Comparison of ENCODE assay signal across 8 mouse cellular contexts in the genomic region with DNA sequence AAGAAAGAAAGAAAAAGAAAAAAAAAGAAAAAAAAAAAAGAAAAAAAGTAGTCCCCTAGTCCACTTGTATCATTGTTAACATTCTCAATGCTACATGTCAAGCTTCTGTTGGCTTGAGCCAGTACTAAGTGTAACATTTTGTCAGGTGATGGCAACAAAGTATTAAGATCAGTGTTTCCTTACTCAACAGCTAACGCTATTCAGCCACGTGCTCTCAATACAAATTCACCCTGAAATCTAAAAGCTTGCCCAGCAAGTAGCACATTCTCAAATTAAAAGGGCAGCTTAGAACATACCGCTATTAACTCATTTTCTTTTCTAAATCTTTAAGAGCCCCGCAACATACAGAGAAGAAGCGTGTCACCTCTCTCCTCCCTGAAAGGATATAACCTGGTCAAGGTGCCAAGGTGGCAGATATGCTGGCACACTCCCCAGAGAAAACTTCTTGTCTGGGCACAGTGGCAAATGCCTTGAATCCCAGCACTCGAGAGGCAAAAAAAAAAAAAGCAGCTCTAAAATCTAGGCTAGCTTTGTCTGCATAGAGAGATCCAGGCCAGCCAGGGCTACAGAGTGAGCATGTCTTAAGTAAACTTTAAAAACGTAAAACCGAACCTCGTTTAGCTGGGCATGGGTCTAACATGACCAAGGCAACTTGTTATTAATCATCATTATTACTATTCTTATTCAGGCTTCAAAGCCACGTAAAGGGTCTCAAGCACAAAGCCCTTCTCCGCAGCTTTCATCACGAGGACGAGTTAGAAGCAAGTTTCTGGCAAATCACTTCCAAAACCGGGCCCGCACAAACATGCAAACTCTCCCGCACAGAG. TPM values are rescaled to one million over a fixed set of nuclear protein-coding genes. Genes with fewer than 3 reads are reported as not detected.
DNase-seq lines count a peak whose midpoint lies in the region; ATAC-seq lines count a peak whose summit lies in the region.

No protein-coding gene starts in this region.

- H3K4me1 ChIP-seq in megakaryocyte, embryonic 14.5 days: peaks cover 50% of the 10 kb centered on the region
- peaks cover 10% of the 10 kb centered on the region for H3K4me1 ChIP-seq in forebrain, embryonic 16.5 days (replicated peaks; ENCODE audit: control insufficient read depth, insufficient read depth, low read length)
- H3K4me1 ChIP-seq in hindbrain, embryonic 16.5 days (ENCODE audit: control insufficient read depth, insufficient read depth, low read depth, low read length): peaks cover 7% of the 10 kb centered on the region
- H3K4me1 ChIP-seq in liver, embryonic 15.5 days (replicated peaks): peaks cover 39% of the 10 kb centered on the region
- peaks cover 16% of the 10 kb centered on the region for H3K4me1 ChIP-seq in neural tube, embryonic 15.5 days

- peak overlapping the region; percentile 98 for H3K4me3 ChIP-seq in megakaryocyte, embryonic 14.5 days (replicated peaks)
- H3K4me3 ChIP-seq in forebrain, embryonic 16.5 days (replicated peaks; ENCODE audit: low read length): peak overlapping the region; percentile 99
- H3K4me3 ChIP-seq in hindbrain, embryonic 16.5 days (ENCODE audit: low read length): peak overlapping the region; percentile 89
- H3K4me3 ChIP-seq in liver, embryonic 15.5 days (replicated peaks): peak overlapping the region; percentile 84
- peak overlapping the region; percentile 88 for H3K4me3 ChIP-seq in neural tube, embryonic 15.5 days (replicated peaks)

- DNase-seq in cerebellum, adult 8-10 months: peak; percentile 47

- peak overlapping the region; percentile 89 for H3K9ac ChIP-seq in forebrain, embryonic 16.5 days (replicated peaks; ENCODE audit: low read depth, low read length)
- peak overlapping the region; percentile 89 for H3K9ac ChIP-seq in hindbrain, embryonic 16.5 days (ENCODE audit: low read depth, low read length)
- peak overlapping the region; percentile 92 for H3K9ac ChIP-seq in liver, embryonic 15.5 days
- peak overlapping the region; percentile 78 for H3K9ac ChIP-seq in neural tube, embryonic 15.5 days (replicated peaks)

- peaks cover 32% of the 10 kb centered on the region for H3K36me3 ChIP-seq in megakaryocyte, embryonic 14.5 days (replicated peaks; ENCODE audit: low read length)
- H3K36me3 ChIP-seq in forebrain, embryonic 16.5 days (ENCODE audit: control insufficient read depth, insufficient read depth): no peaks in the 10 kb centered on the region
- no peaks in the 10 kb centered on the region for H3K36me3 ChIP-seq in hindbrain, embryonic 16.5 days (ENCODE audit: control insufficient read depth, insufficient read depth, low read length)
- peaks cover 16% of the 10 kb centered on the region for H3K36me3 ChIP-seq in liver, embryonic 15.5 days (replicated peaks)
- H3K36me3 ChIP-seq in neural tube, embryonic 15.5 days: peaks cover 3% of the 10 kb centered on the region; the same call in 1 of the 2 replicates

- H3K27me3 ChIP-seq in megakaryocyte, embryonic 14.5 days (replicated peaks): no peaks in the 10 kb centered on the region
- no peaks in the 10 kb centered on the region for H3K27me3 ChIP-seq in forebrain, embryonic 16.5 days (replicated peaks; ENCODE audit: control insufficient read depth, insufficient read depth, low read length)
- H3K27me3 ChIP-seq in hindbrain, embryonic 16.5 days (replicated peaks; ENCODE audit: control insufficient read depth, insufficient read depth, low read length): no peaks in the 10 kb centered on the region
- no peaks in the 10 kb centered on the region for H3K27me3 ChIP-seq in liver, embryonic 15.5 days
- H3K27me3 ChIP-seq in neural tube, embryonic 15.5 days (replicated peaks): no peaks in the 10 kb centered on the region

- peak overlapping the region; percentile 82 for H3K4me2 ChIP-seq in forebrain, embryonic 16.5 days (ENCODE audit: low read length)
- H3K4me2 ChIP-seq in hindbrain, embryonic 16.5 days (ENCODE audit: low read length): peak overlapping the region; percentile 89
- H3K4me2 ChIP-seq in liver, embryonic 15.5 days: peak overlapping the region; percentile 82
- H3K4me2 ChIP-seq in neural tube, embryonic 15.5 days: peak overlapping the region; percentile 84

- ATAC-seq in megakaryocyte, adult 5-6 weeks (ENCODE audit: poor library complexity, severe bottlenecking): no peak
- ATAC-seq in forebrain, embryonic 16.5 days: peak; percentile 18; the same call in 1 of the 2 replicates
- ATAC-seq in hindbrain, embryonic 16.5 days: 0 out of 2 replicates have a peak, but pooled peaks have one; percentile 7
- ATAC-seq in liver, embryonic 15.5 days (ENCODE audit: insufficient read depth): no peak
- peak; percentile 7; the same call in 1 of the 2 replicates for ATAC-seq in neural tube, embryonic 15.5 days (ENCODE audit: low FRiP score)
- no peak for ATAC-seq in monocyte, adult 5-6 weeks (replicated peaks; ENCODE audit: insufficient number of reproducible peaks, low FRiP score, low TSS enrichment, poor library complexity, severe bottlenecking)

- peak overlapping the region; percentile 98 for H3K27ac ChIP-seq in forebrain, embryonic 16.5 days (ENCODE audit: low read length)
- peak overlapping the region; percentile 94 for H3K27ac ChIP-seq in hindbrain, embryonic 16.5 days (ENCODE audit: low read depth, low read length)
- peak overlapping the region; percentile 96 for H3K27ac ChIP-seq in liver, embryonic 15.5 days (replicated peaks)
- H3K27ac ChIP-seq in neural tube, embryonic 15.5 days (replicated peaks): peak overlapping the region; percentile 92

- H3K9me3 ChIP-seq in megakaryocyte, embryonic 14.5 days: no peaks in the 10 kb centered on the region
- H3K9me3 ChIP-seq in forebrain, embryonic 16.5 days (ENCODE audit: control insufficient read depth, low read length): no peaks in the 10 kb centered on the region
- H3K9me3 ChIP-seq in hindbrain, embryonic 16.5 days (ENCODE audit: control insufficient read depth, low read length): no peaks in the 10 kb centered on the region
- no peaks in the 10 kb centered on the region for H3K9me3 ChIP-seq in liver, embryonic 15.5 days (replicated peaks)
- H3K9me3 ChIP-seq in neural tube, embryonic 15.5 days (replicated peaks): no peaks in the 10 kb centered on the region

- WGBS in forebrain, embryonic 16.5 days: under 1% methylated on average over 16 of the region's 16 CpGs
- WGBS in hindbrain, embryonic 16.5 days: 2% methylated on average over 16 of the region's 16 CpGs
- 2% methylated on average over 16 of the region's 16 CpGs for WGBS in liver, embryonic 15.5 days (ENCODE audit: insufficient replicate concordance)
- 1% methylated on average over 16 of the region's 16 CpGs for WGBS in neural tube, embryonic 15.5 days

RNA-seq across cellular contexts. Expression of gene Naa16, which starts 0.9 kb away (rescaled TPM):
- polyA plus RNA-seq in megakaryocyte, embryonic 14.5 days (2012; ENCODE audit: insufficient read depth, low replicate concordance): 5.8 and 18.7 TPM in 2 replicates
- 41.7 and 51.0 TPM in 2 replicates for total RNA-seq in megakaryocyte, adult 5-6 weeks (2015)
- total RNA-seq in megakaryocyte, adult 5-6 weeks (2017): 30.3 and 44.1 TPM in 2 replicates
- polyA plus RNA-seq in forebrain, embryonic 16.5 days (2015; fragmentation: Nextera tagmentation; extraction: Ambion mirVana): 27.5 and 28.6 TPM in 2 replicates
- polyA plus RNA-seq in hindbrain, embryonic 16.5 days (2015; fragmentation: Nextera tagmentation; extraction: Ambion mirVana): 15.6 and 17.3 TPM in 2 replicates
- polyA plus RNA-seq in liver, embryonic 15.5 days (2015; fragmentation: Nextera tagmentation; extraction: Ambion mirVana): 24.4 and 26.5 TPM in 2 replicates
- 15.6 and 20.5 TPM in 2 replicates for polyA plus RNA-seq in neural tube, embryonic 15.5 days (2015; fragmentation: Nextera tagmentation; extraction: Ambion mirVana)
- total RNA-seq in monocyte, adult 5-6 weeks (2017): 24.0 to 47.2 TPM (median 30.6 TPM) in 3 replicates

RNA-seq across cellular contexts. Expression of gene Mtrf1, which starts 7.9 kb away (rescaled TPM):
- polyA plus RNA-seq in megakaryocyte, embryonic 14.5 days (2012; ENCODE audit: insufficient read depth, low replicate concordance): 0.21 TPM in 1 of 2 replicates, not detected in the other
- 4.6 and 6.5 TPM in 2 replicates for total RNA-seq in megakaryocyte, adult 5-6 weeks (2015)
- 12.6 and 13.7 TPM in 2 replicates for total RNA-seq in megakaryocyte, adult 5-6 weeks (2017)
- 11.0 and 12.0 TPM in 2 replicates for polyA plus RNA-seq in forebrain, embryonic 16.5 days (2015; fragmentation: Nextera tagmentation; extraction: Ambion mirVana)
- 11.7 and 12.6 TPM in 2 replicates for polyA plus RNA-seq in hindbrain, embryonic 16.5 days (2015; fragmentation: Nextera tagmentation; extraction: Ambion mirVana)
- polyA plus RNA-seq in liver, embryonic 15.5 days (2015; fragmentation: Nextera tagmentation; extraction: Ambion mirVana): 3.8 and 4.4 TPM in 2 replicates
- polyA plus RNA-seq in neural tube, embryonic 15.5 days (2015; fragmentation: Nextera tagmentation; extraction: Ambion mirVana): 12.2 and 12.8 TPM in 2 replicates
- 5.8 to 7.4 TPM (median 7.1 TPM) in 3 replicates for total RNA-seq in monocyte, adult 5-6 weeks (2017)

RNA-seq across cellular contexts. Expression of gene Kbtbd7, which starts 36.7 kb away (rescaled TPM):
- 1.2 and 3.8 TPM in 2 replicates for polyA plus RNA-seq in megakaryocyte, embryonic 14.5 days (2012; ENCODE audit: insufficient read depth, low replicate concordance)
- total RNA-seq in megakaryocyte, adult 5-6 weeks (2015): 24.5 and 26.7 TPM in 2 replicates
- total RNA-seq in megakaryocyte, adult 5-6 weeks (2017): 20.5 and 23.0 TPM in 2 replicates
- polyA plus RNA-seq in forebrain, embryonic 16.5 days (2015; fragmentation: Nextera tagmentation; extraction: Ambion mirVana): 25.2 and 30.4 TPM in 2 replicates
- 16.2 and 20.1 TPM in 2 replicates for polyA plus RNA-seq in hindbrain, embryonic 16.5 days (2015; fragmentation: Nextera tagmentation; extraction: Ambion mirVana)
- polyA plus RNA-seq in liver, embryonic 15.5 days (2015; fragmentation: Nextera tagmentation; extraction: Ambion mirVana): 3.3 and 4.0 TPM in 2 replicates
- 16.3 and 17.6 TPM in 2 replicates for polyA plus RNA-seq in neural tube, embryonic 15.5 days (2015; fragmentation: Nextera tagmentation; extraction: Ambion mirVana)
- total RNA-seq in monocyte, adult 5-6 weeks (2017): 20.7 to 22.0 TPM (median 21.7 TPM) in 3 replicates

Comparison
In these comparisons a context has a peak if more than half of its experiments do, and no peak if none do; other contexts are left out.
1. ATAC-seq: peak in forebrain, embryonic 16.5 days (single experiment), hindbrain, embryonic 16.5 days (single experiment) and neural tube, embryonic 15.5 days (single experiment); none in megakaryocyte, adult 5-6 weeks (single experiment), liver, embryonic 15.5 days (single experiment) and monocyte, adult 5-6 weeks (single experiment).
2. Peak in every context shown above with its lines, with median percentiles within 50 percentile points of each other: H3K4me3 ChIP-seq, H3K27ac ChIP-seq, H3K4me2 ChIP-seq and H3K9ac ChIP-seq.